Mouse (Mus musculus) gastrocnemius, postnatal 14 days (tissue): Measurements from ENCODE around the gene Apbb2. TPM values are rescaled to one million over a fixed set of nuclear protein-coding genes. Genes with fewer than 3 reads are reported as not detected.

ENCODE experiments used
- DNase-seq: peaks from one replicate; pipeline ENCODE4 v3.0.0; 2021; ENCODE audit warnings: mixed read lengths
- intact Hi-C: fragments of 180-260 bp; cut with DNase I; formaldehyde crosslinking; loops from one replicate; pipeline ENCODE4 v1.15.1; 2025; ENCODE audit warnings: low total_unique reads
- total RNA-seq, 2 experiments: library from RNA; stranded (reverse); gene quantifications; 2 replicates each; pipeline ENCODE4 v1.2.3; 2021

Gene Apbb2
- total RNA-seq, 2 experiments from 2014 or later, result 41.0 to 48.3 TPM

- peak; percentile 54 for DNase-seq
- intact Hi-C loops, result no loop called here
Measured at GRCm38 (mm10) chr5:66337025-66337968, 281.3 kb downstream of the Apbb2 start.

GRCm38 (mm10) chr5:66330806-66331205 lies 287.8 kb downstream of the Apbb2 start:
- intact Hi-C loops, result no loop called here
- no peak for DNase-seq

- no peak for DNase-seq
- intact Hi-C loops, result no loop called here
Measured at GRCm38 (mm10) chr5:66328766-66329165, 289.8 kb downstream of the Apbb2 start.

- DNase-seq, result no peak
- intact Hi-C loops, result no loop called here
Measured at GRCm38 (mm10) chr5:66327949-66328726, 290.4 kb downstream of the Apbb2 start.

- intact Hi-C loops, result no loop called here
- no peak for DNase-seq
Measured at GRCm38 (mm10) chr5:66326395-66326794, 292.2 kb downstream of the Apbb2 start.

GRCm38 (mm10) chr5:66323603-66324002 lies 295.0 kb downstream of the Apbb2 start:
- intact Hi-C loops, result no loop called here
- DNase-seq, result peak; percentile 35

GRCm38 (mm10) chr5:66323131-66323530 lies 295.5 kb downstream of the Apbb2 start:
- intact Hi-C loops, result no loop called here
- DNase-seq, result no peak

- no peak for DNase-seq
- intact Hi-C loops, result no loop called here
Measured at GRCm38 (mm10) chr5:66319827-66320404, 298.7 kb downstream of the Apbb2 start.

GRCm38 (mm10) chr5:66319341-66319740 lies 299.2 kb downstream of the Apbb2 start:
- intact Hi-C loops, result no loop called here
- DNase-seq, result peak; percentile 38

- intact Hi-C loops, result no loop called here
- no peak for DNase-seq
Measured at GRCm38 (mm10) chr5:66315791-66316190, 302.8 kb downstream of the Apbb2 start.

- no peak for DNase-seq
- intact Hi-C loops, result no loop called here
Measured at GRCm38 (mm10) chr5:66310806-66311205, 307.8 kb downstream of the Apbb2 start.

GRCm38 (mm10) chr5:66310328-66310727 lies 308.3 kb downstream of the Apbb2 start:
- intact Hi-C loops, result no loop called here

GRCm38 (mm10) chr5:66305511-66305910 lies 313.1 kb downstream of the Apbb2 start:
- intact Hi-C loops, result no loop called here

More at GRCm38 (mm10) chr5:66310328-66310727, 308.3 kb downstream of the Apbb2 start:
- no peak for DNase-seq

GRCm38 (mm10) chr5:66304300-66305067 lies 314.1 kb downstream of the Apbb2 start:
- intact Hi-C loops, result no loop called here
- no peak for DNase-seq

More at GRCm38 (mm10) chr5:66305511-66305910, 313.1 kb downstream of the Apbb2 start:
- DNase-seq, result no peak

- intact Hi-C loops, result no loop called here
- no peak for DNase-seq
Measured at GRCm38 (mm10) chr5:66302873-66303272, 315.7 kb downstream of the Apbb2 start.

- intact Hi-C loops, result no loop called here
Measured at GRCm38 (mm10) chr5:66302085-66302815, 316.3 kb downstream of the Apbb2 start.

GRCm38 (mm10) chr5:66300576-66300975 lies 318.0 kb downstream of the Apbb2 start:
- intact Hi-C loops, result no loop called here
- DNase-seq, result no peak

More at GRCm38 (mm10) chr5:66302085-66302815, 316.3 kb downstream of the Apbb2 start:
- no peak for DNase-seq

- intact Hi-C loops, result no loop called here
- DNase-seq, result no peak
Measured at GRCm38 (mm10) chr5:66298856-66299255, 319.7 kb downstream of the Apbb2 start.

GRCm38 (mm10) chr5:66296116-66296515 lies 322.5 kb downstream of the Apbb2 start:
- intact Hi-C loops, result no loop called here
- DNase-seq, result no peak
